Mouse (Mus musculus) forebrain, postnatal 0 days (tissue): ENCODE data around the gene Cabp4. TPM values are rescaled to one million over a fixed set of nuclear protein-coding genes. Genes with fewer than 3 reads are reported as not detected.

ENCODE experiments used
- ATAC-seq: fragments of 200-750 bp; cut with Nextera tagmentation; 2 replicates; pipeline ENCODE4 v1.8.0; 2017; ENCODE audit warnings: mild to moderate bottlenecking, moderate library complexity
- DNase-seq: peaks from one replicate; pipeline ENCODE4 v3.0.0-alpha.2; 2015
- H3K27ac ChIP-seq: fragments of 300-500 bp; sonication (generic); 2 replicates; pipeline ENCODE4 v1.5.1; 2014; ENCODE audit warnings: low read depth, mild to moderate bottlenecking, antibody characterized with exemption, low read length, moderate library complexity, mixed read lengths
- H3K27me3 ChIP-seq: fragments of 300-500 bp; sonication (generic); 2 replicates; pipeline ENCODE4 v1.6.1; 2014; ENCODE audit warnings: mild to moderate bottlenecking, low read length, mixed read lengths; ENCODE audit not compliant: insufficient read depth
- H3K36me3 ChIP-seq: fragments of 300-500 bp; sonication (generic); 2 replicates; pipeline ENCODE4 v1.6.1; 2014; ENCODE audit warnings: mild to moderate bottlenecking, moderate library complexity; ENCODE audit not compliant: insufficient read depth
- H3K4me1 ChIP-seq: fragments of 300-500 bp; sonication (generic); 2 replicates; pipeline ENCODE4 v1.6.1; 2014; ENCODE audit warnings: antibody characterized with exemption; ENCODE audit not compliant: insufficient read depth
- H3K4me2 ChIP-seq: fragments of 300-500 bp; sonication (generic); 2 replicates; pipeline ENCODE4 v1.6.1; 2014; ENCODE audit warnings: low read depth, mild to moderate bottlenecking, moderate library complexity
- H3K4me3 ChIP-seq: fragments of 300-500 bp; sonication (generic); 2 replicates; pipeline ENCODE4 v1.5.1; 2014; ENCODE audit warnings: low read depth, low read length, mixed read lengths
- H3K9ac ChIP-seq: fragments of 300-500 bp; sonication (generic); 2 replicates; pipeline ENCODE4 v1.6.1; 2014; ENCODE audit warnings: mild to moderate bottlenecking
- H3K9me3 ChIP-seq: fragments of 300-500 bp; sonication (generic); 2 replicates; pipeline ENCODE4 v1.6.1; 2016; ENCODE audit warnings: low read length
- CTCF ChIP-seq: sonication (generic); IDR thresholded peaks from 2 replicates; pipeline ENCODE4 v1.5.1; 2016; ENCODE audit warnings: antibody characterized with exemption, control low read depth, low read depth
- WGBS: fragments of 180-500 bp; shearing (Covaris S2); extraction: QIAGEN DNeasy Blood & Tissue Kit; methylation state at CpG from one replicate; pipeline ENCODE4 v1.1.7; 2014; 5-methylcytosine and 5-hydroxymethylcytosine counted together
- polyA plus RNA-seq: library from polyadenylated mRNA; unstranded; fragments of >200 nt; fragmentation: Nextera tagmentation; extraction: Ambion mirVana; gene quantifications from 2 replicates; pipeline ENCODE4 v1.2.1, GENCODE M21; 2015
- total RNA-seq: library from RNA; depleted of rRNA; stranded (reverse); fragments of >200 nt; gene quantifications from 2 replicates; pipeline ENCODE4 v1.2.3, GENCODE M21; 2014

Gene Cabp4
- total and polyA plus RNA-seq, 2 experiments from 2014 or later: 0.08 TPM; not detected in 1

DNA sequence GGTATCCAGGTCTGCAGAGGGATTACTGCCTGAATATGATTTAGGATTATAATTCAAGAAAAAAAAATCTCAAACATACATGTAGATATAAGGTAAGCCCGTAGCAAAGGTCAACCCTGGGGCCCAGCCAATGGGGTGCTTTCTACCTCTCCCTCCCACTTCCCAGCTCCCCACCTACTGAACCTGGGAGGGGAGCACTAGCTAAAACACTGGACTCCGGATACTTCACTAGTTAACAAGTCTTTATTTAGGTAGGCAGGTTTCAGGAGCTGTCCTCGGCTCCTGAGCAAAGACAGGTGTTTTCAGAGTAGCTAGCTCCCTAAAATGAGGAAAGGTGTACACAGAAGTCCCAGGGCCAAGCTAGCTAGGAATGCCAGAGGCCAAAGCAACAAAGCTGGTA lies 20.3 kb upstream of the Cabp4 start:
- DNase-seq (no peak), ATAC-seq (no peak)
- no peak overlapping the region for H3K4me3 ChIP-seq
- no peaks in the 10 kb centered on the region for H3K27me3 ChIP-seq
- H3K9ac ChIP-seq: no peak overlapping the region
- 86% methylated on average over 3 of the region's 3 CpGs for WGBS
- no peaks in the 10 kb centered on the region for H3K9me3 ChIP-seq
- no peak overlapping the region for H3K4me2 ChIP-seq
- no peak overlapping the region for H3K27ac ChIP-seq
- peaks cover 21% of the 10 kb centered on the region for H3K36me3 ChIP-seq
- TF ChIP-seq CTCF: no peak
- peaks cover 11% of the 10 kb centered on the region for H3K4me1 ChIP-seq

- 32% methylated on average over 4 of the region's 4 CpGs for WGBS
- peak overlapping the region; percentile 96 for H3K4me2 ChIP-seq
- no peak for TF ChIP-seq CTCF
- H3K4me1 ChIP-seq: peaks cover 11% of the 10 kb centered on the region
- no peaks in the 10 kb centered on the region for H3K27me3 ChIP-seq
- peak overlapping the region; percentile 71 for H3K9ac ChIP-seq
- no peak for DNase-seq
- peak overlapping the region; percentile 57 for H3K4me3 ChIP-seq
- no peaks in the 10 kb centered on the region for H3K9me3 ChIP-seq
- ATAC-seq: no peak; the same call in 1 of the 2 replicates
- H3K36me3 ChIP-seq: peaks cover 26% of the 10 kb centered on the region
- peak overlapping the region; percentile 84 for H3K27ac ChIP-seq
These were observed 19.7 kb upstream of the Cabp4 start for GRCm38 (mm10) chr19:4163543-4163887.

DNA sequence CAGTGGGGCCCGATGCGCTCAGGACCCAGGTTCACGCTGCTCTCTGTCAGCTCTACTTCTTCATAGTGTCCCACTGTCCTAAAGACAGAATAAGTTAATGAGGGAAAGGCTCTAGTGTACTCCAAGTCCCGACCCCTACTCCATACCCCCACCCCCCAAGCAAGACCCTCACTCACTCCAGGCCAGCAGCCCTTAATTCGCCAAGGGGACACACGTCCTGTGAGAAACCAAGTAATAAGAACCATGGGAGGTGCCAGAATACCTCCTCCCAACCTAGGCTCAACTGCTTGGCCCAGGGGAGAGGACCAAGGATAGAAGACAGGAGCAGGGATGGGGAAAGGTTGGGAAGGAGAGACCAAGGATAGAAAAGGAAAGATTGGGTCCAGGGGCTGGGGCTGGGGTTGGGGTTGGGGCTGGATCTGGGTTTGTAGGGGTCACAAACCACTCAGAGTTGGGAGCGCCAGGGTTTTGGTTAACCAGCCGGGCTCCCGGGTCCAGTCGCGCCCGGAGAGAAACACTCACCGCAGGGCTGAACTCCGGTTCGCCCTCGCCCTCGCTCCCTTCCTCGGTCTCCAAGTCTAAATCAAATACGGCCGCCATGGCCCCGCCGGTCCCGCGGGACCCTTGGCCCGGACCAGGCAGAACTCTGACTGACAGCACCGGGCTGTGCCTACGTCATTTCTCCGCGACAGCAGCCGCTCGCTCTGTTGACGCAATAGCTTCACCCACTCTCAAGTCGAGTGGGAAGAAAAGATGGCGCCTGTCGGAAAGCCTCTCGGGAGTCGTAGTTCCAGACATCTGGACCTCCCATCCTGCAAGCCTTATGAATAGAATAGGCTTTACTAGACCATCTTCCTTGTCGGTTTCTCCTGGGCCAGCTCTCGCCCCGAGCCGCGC lies 19.1 kb upstream of the Cabp4 start, which contains the start of gene Rps6kb2:
Gene Rps6kb2 (minus strand): TSS at position 709 of the 897 bp plus-strand sequence.
- 8% methylated on average over 42 of the region's 42 CpGs for WGBS
- peak within 1 kb of the TSS; percentile 71 for H3K9ac ChIP-seq
- peak within 1 kb of the TSS; percentile 84 for H3K27ac ChIP-seq
- H3K4me1 ChIP-seq: peaks cover 11% of the 10 kb centered on the region
- H3K4me2 ChIP-seq: peak within 1 kb of the TSS; percentile 96
- H3K4me3 ChIP-seq: peak within 1 kb of the TSS; percentile 57
- DNase-seq (peak; percentile 98), ATAC-seq (peak; percentile 97)
- H3K27me3 ChIP-seq: no peaks in the 10 kb centered on the region
- H3K36me3 ChIP-seq: peaks cover 33% of the 10 kb centered on the region
- H3K9me3 ChIP-seq: no peaks in the 10 kb centered on the region
- no peak for TF ChIP-seq CTCF

- H3K9ac ChIP-seq: no peak overlapping the region
- H3K36me3 ChIP-seq: peaks cover 55% of the 10 kb centered on the region
- DNase-seq (no peak), ATAC-seq (no peak)
- H3K27ac ChIP-seq: no peak overlapping the region
- no peak for TF ChIP-seq CTCF
- H3K9me3 ChIP-seq: no peaks in the 10 kb centered on the region
- no peak overlapping the region for H3K4me3 ChIP-seq
- no peaks in the 10 kb centered on the region for H3K27me3 ChIP-seq
- 96% methylated on average over 8 of the region's 8 CpGs for WGBS
- peaks cover 11% of the 10 kb centered on the region for H3K4me1 ChIP-seq
- no peak overlapping the region for H3K4me2 ChIP-seq
These were observed 15.2 kb upstream of the Cabp4 start for GRCm38 (mm10) chr19:4159049-4159448.

DNA sequence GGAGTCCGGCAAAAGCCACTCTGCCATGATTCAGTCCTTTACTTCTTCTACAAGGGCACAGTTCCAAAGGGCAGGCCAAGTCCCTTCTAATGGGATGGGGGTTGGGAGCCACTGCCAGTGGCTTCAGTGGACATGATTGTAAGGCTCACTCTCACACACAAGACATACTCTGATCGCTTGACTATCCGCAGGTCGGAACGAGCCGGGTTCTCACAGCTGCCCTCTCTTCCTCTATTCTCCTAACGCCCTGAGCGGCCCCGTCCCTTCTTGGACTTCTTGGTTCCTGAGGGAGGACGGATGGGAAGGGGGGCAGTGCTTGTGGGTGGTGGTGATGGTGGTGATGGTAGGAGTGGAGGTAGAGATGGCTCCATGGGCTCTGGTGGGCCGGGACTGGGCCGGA lies 12.9 kb upstream of the Cabp4 start:
- H3K36me3 ChIP-seq: peaks cover 61% of the 10 kb centered on the region

DNA sequence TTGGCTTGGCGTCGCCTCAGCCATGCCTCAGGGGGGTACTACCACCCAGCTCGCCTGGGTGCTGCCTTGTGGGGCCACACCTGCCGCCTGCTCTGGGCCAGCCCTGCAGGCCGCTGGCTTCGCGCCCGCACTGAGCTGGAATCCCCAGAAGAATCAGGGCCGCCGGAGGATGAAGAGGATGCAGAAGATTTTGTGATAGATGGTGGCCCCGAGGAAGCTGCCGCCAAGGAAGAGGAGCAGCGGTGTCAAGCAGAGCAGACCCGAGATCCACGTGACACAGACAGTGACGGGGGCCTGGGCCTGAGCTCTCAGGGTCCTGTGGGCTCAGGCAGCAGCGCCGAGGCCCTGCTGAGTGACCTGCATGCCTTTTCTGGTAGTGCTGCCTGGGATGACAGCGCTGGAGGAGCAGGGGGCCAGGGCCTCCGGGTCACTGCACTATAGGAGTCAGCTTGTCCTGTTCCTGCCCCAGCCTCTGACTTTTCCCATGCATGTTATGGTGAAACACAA lies 12.3 kb upstream of the Cabp4 start:
- no peaks in the 10 kb centered on the region for H3K27me3 ChIP-seq
- H3K36me3 ChIP-seq: peaks cover 54% of the 10 kb centered on the region
- no peak for TF ChIP-seq CTCF
- H3K4me1 ChIP-seq: no peaks in the 10 kb centered on the region
- WGBS: 67% methylated on average over 20 of the region's 20 CpGs
- H3K4me2 ChIP-seq: no peak overlapping the region
- no peak for DNase-seq
- H3K9ac ChIP-seq: no peak overlapping the region
- ATAC-seq: no peak
- no peaks in the 10 kb centered on the region for H3K9me3 ChIP-seq
- H3K27ac ChIP-seq: no peak overlapping the region
- H3K4me3 ChIP-seq: no peak overlapping the region

More for the DNA sequence above, 12.9 kb upstream of the Cabp4 start:
- H3K27ac ChIP-seq: no peak overlapping the region
- H3K4me2 ChIP-seq: no peak overlapping the region
- H3K4me1 ChIP-seq: no peaks in the 10 kb centered on the region
- no peak overlapping the region for H3K9ac ChIP-seq
- TF ChIP-seq CTCF: no peak
- no peak for ATAC-seq
- no peaks in the 10 kb centered on the region for H3K9me3 ChIP-seq
- no peak for DNase-seq
- H3K27me3 ChIP-seq: no peaks in the 10 kb centered on the region
- no peak overlapping the region for H3K4me3 ChIP-seq
- 89% methylated on average over 12 of the region's 12 CpGs for WGBS
